Mouse (Mus musculus) C2C12 (cell line): ENCODE results near the gene Actc1.

Experiments
- CEBPB ChIP-seq: IDR thresholded peaks from one replicate; pipeline ENCODE4 v1.6.1; 2011; ENCODE audit warnings: low read depth, mild to moderate bottlenecking, control low read depth, moderate library complexity
- CTCF ChIP-seq: IDR thresholded peaks from one replicate; pipeline ENCODE4 v1.5.1; 2011; ENCODE audit not compliant: control insufficient read depth, insufficient read depth, insufficient read length
- FOSL1 ChIP-seq: IDR thresholded peaks from one replicate; pipeline ENCODE4 v1.8.0; 2011; ENCODE audit warnings: mild to moderate bottlenecking, low read length; ENCODE audit not compliant: poor library complexity, insufficient read depth, severe bottlenecking
- MAX ChIP-seq: IDR thresholded peaks from one replicate; pipeline ENCODE4 v1.6.1; 2011; ENCODE audit warnings: mild to moderate bottlenecking, control low read depth
- MYOD1 ChIP-seq: IDR thresholded peaks from one replicate; pipeline ENCODE4 v1.6.1; 2011; ENCODE audit warnings: low read depth; ENCODE audit not compliant: control insufficient read depth, insufficient read length
- MYOG ChIP-seq: IDR thresholded peaks from one replicate; pipeline ENCODE4 v1.6.1; 2011; ENCODE audit not compliant: control insufficient read depth, insufficient read length; ENCODE audit errors: extremely low read depth
- USF1 ChIP-seq: IDR thresholded peaks from one replicate; pipeline ENCODE4 v1.6.1; 2011; ENCODE audit warnings: low read depth, mild to moderate bottlenecking, control low read depth, moderate library complexity

- TF ChIP-seq CTCF: no peak
- TF ChIP-seq USF1: no peak
- TF ChIP-seq FOSL1: no peak
- TF ChIP-seq MAX: no peak
- TF ChIP-seq MYOD1: no peak
- TF ChIP-seq MYOG: no peak
- no peak for TF ChIP-seq CEBPB
These were observed 45.8 kb upstream of the Actc1 start for GRCm38 (mm10) chr2:114099109-114099508.
